Mouse (Mus musculus) embryo, embryonic 10 days (tissue): ENCODE data around the gene Rapgef4.

Experiments
- DNase-seq: peaks from one replicate; pipeline ENCODE4 v3.0.0-alpha.2; 2015; ENCODE audit warnings: low spot score

Gene Rapgef4

DNA sequence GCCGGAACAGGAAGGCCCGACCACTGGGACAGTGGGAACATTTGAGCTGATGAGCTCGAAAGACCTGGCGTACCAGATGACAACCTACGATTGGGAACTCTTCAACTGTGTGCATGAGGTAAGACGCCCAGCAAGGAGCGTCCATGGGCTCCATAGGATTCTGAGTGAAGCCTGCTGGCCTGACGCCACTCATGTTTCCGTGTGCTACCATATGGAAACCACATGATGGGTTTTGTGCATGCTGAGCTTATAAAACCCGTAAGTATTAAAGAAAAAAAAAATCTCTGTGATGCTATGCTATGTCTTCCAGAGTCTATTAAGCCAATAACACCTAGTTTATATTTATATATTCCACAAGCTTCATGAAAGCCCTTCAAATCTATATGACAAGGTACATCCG, 253.0 kb downstream of the Rapgef4 start:
- DNase-seq, result no peak

DNA sequence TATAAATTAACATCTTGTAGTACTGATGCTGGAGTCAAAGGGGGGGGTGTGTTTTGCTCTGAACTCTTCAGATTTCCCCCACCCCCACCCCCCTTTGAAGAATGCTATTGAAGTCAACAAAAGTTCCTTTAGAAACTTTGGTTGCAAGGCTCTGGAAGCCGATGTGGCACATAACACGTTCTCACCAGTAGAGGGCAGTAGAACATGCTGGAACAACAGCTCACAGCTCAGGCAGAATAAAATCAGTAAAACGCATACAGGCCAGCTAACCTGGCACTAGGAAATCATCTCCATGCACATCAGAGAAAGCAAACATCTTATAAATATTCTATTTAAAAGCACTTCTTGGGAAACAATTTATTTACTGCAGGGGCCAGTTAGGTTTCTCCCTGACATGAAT, 253.9 kb downstream of the Rapgef4 start:
- DNase-seq, result peak; percentile 95

- DNase-seq, result no peak
Observed at GRCm38 (mm10) chr2:72235361-72235901, 254.4 kb downstream of the Rapgef4 start.

GRCm38 (mm10) chr2:72238421-72238820, 257.4 kb downstream of the Rapgef4 start:
- no peak for DNase-seq

DNA sequence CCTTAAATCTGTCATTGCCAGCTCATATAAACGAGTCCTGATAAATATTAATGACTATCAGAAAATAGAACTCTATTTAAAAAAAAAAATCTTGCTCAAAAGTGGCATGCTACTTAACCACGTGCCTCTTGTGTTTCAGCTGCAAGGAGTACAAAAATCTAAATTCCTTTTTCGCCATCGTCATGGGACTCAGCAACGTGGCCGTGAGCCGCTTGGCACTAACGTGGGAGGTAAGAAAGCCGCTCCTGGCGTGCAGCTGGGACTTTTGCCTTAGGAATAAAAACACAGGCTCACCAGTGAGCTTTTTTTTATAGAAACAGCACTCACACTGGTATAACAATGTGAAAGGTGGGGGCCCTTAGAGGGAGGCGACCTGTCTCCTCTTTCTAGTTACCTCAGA, 257.9 kb downstream of the Rapgef4 start:
- no peak for DNase-seq

DNA sequence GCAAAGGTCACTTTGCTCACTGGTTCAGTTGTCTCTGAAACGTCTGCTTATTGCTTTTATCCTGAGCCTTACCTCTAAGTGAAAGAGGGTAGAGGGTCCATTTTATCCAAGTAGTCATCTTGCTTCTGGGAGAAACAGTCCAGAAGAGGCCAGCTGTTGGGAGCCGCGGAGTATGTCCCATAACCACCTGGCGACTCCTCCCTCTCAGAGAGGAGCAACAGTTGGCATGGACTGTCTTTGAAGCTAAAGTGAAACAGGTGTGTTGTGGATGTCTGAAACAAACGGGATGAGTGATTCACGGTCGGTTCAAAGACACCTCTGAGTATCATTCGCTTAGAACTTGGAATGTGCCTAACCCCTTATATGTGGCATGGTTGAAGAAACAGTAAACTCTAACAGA, 258.4 kb downstream of the Rapgef4 start:
- no peak for DNase-seq

GRCm38 (mm10) chr2:72239993-72240392, 259.0 kb downstream of the Rapgef4 start:
- DNase-seq, result no peak

DNA sequence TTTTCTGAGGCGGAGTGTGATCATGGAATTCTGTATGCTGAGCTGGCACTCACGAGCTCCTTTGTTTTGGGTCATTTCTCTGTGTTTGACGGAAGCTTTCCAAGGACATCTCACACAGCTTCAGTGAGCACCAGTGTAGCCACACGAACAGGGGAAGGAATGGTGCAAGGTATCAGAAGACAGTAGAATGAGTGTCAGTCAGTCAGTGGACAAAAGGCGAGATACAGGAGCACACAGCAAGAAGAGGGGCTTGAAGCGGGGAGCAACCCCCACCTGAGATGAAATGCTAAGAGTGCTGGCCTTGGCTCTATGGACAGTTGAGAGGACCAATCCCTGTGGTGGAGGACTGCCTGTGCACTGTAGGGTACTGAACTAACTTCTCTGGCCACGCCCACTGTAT, 259.7 kb downstream of the Rapgef4 start:
- no peak for DNase-seq

DNA sequence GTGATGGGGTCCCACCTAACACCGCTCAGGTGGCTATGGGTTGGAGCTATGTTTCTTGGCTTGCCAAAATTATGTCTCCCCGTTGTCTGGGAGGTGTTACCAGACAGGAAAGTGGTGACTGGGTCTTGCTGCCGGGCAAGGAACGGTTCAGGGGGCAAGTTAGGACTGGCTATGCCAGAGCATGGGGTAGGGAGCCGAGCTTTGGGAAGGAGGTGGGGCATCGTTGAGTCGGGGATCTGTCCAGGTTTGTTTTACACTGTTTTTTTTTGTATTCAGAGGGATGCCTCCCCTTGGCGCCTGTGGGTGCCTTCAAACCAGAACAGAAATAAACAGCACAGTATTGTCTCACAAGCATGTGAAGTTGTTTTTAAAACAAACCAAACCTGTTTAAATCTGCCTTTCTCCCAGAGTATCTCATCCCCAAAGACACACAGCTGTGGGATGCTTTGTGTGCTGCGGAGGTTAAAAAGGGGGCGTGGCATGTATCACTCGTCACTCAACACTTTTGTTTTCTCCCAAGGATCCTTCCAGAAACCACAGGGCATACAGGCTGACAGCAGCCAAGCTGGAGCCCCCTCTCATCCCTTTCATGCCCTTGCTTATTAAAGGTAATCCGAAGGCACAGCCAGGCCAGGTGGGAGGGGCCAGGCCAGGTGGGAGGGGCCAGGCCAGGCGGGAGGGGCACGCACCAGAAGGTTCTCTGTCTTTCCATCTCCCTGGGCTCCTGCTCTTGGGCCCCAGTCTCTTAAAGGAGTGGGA, 260.9 kb downstream of the Rapgef4 start:
- DNase-seq, result peak; percentile 11

- DNase-seq, result no peak
Observed at GRCm38 (mm10) chr2:72242910-72243675, 262.1 kb downstream of the Rapgef4 start.

DNA sequence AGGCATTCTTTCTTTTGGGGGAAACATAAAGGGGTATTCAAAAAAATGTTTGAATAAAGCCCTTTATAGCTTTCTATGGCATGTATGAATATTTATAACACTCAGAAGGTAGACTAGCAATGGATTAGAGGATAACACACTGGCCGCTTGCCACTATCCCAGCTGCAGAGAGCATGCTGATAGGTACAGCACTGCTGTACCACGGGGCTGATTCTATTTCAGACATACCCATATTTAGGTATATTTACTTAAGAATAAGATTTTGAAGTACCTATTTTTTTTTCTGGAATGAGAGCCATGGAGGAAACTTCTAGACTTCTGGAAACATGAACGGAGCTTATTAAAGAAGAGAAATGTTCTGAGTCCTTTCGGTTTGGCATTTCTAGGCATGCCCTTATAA, 264.6 kb downstream of the Rapgef4 start:
- no peak for DNase-seq

- no peak for DNase-seq
Observed at GRCm38 (mm10) chr2:72246376-72246775, 265.3 kb downstream of the Rapgef4 start.

DNA sequence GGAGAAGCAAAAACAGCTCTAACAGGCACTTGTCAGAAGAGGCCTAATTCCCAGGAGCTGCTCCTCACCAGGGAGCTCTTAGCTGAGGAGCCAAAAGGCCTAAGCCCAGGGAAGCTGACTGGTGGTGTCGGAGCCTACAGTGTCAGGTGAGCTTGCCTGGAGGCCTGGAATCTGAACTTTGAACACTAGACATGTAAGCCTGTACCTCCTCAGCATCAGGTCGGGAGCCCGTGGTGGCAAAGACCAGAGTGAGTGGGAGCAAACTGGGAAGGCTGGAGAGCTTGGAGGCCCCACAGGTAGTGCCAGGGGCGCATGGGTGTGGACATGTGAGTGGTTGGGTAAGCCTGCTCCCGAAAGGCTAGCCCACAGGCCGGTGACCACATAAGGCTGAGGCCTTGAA, 266.8 kb downstream of the Rapgef4 start:
- no peak for DNase-seq

GRCm38 (mm10) chr2:72252510-72253505, 271.8 kb downstream of the Rapgef4 start:
- peak; percentile 18 for DNase-seq

GRCm38 (mm10) chr2:72253882-72254281, 272.8 kb downstream of the Rapgef4 start:
- DNase-seq, result no peak

- DNase-seq, result peak; percentile 64
Observed at GRCm38 (mm10) chr2:72254813-72255582, 274.0 kb downstream of the Rapgef4 start.

DNA sequence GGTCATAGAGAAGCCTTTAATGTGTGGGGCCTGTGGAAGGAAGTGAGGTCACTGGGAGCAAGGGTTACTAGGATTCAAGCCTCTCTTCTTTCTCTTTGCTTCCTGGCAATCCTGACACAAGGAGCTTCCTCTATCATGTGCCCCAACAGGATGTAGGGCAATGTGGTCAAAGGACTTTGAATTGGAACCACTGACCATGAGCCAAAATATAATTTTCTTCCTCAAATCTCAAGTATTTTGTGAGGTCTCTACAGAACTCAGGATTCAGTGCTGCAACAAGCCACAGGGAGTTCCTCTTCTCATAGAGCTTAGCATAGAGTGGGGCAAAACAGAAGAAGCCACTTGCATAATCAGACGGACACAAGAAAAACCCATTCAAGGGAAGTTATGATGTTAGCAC, 279.7 kb downstream of the Rapgef4 start:
- DNase-seq, result no peak

- no peak for DNase-seq
Observed at GRCm38 (mm10) chr2:72262814-72263480, 281.9 kb downstream of the Rapgef4 start.

- DNase-seq, result no peak
Observed at GRCm38 (mm10) chr2:72267390-72267789, 286.4 kb downstream of the Rapgef4 start.

- DNase-seq, result no peak
Observed at GRCm38 (mm10) chr2:72269651-72270341, 288.8 kb downstream of the Rapgef4 start.
